Mouse (Mus musculus): Measurements from ENCODE around the gene Map2k6.

DNA sequence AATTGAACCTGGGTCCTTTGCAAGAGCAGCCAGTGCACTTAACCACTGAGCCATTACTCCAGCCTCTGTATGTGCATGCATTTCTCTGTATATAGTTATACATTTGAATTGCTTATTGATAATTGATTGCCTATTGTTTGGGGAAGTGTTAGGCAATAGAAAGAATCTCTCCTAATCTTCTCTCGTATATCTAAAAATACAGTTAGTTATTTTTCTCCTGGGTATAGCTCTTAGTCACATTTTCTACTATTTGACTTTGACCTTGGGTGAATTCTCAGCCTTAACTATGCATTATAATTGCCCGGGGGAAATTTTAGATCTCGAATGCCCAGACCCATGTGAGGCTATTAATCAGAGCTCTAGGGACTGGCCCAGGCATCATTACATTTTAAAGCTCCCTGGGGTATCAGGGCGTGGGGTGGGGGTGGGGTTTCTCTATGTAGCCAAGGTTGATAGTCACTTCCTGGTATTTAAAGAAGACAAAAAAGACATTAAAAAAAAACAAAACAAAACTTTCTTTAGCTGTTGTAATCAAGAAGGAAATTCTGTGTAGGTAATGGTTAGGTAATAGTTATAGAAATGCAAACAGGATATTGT lies 39.9 kb downstream of the Map2k6 start:
- no peak for TF ChIP-seq CTCF (IDR thresholded peaks at IDR 0.05; ENCODE audit: borderline replicate concordance, control insufficient read depth, extremely low read depth, insufficient read depth, low read length, poor library complexity)
- TF ChIP-seq POLR2A (IDR thresholded peaks at IDR 0.05; ENCODE audit: control insufficient read depth, extremely low read depth, insufficient read depth, low read length, poor library complexity) = no peak
